9 mouse cellular contexts compared by ENCODE assay signal in genomic region chr5:74433580-74434147, GRCm38 (mm10).
DNase-seq lines count a peak whose midpoint lies in the region; ATAC-seq and TF ChIP-seq lines count a peak whose summit lies in the region.
"Had no signal": no experiment of that assay in that cellular context is flagged by ENCODE, and none has a peak within 500 bp of the region (broad histone marks: within the 10 kb centered on the region; RNA-seq: fewer than 3 reads in every experiment).

No protein-coding gene starts in this region.

- no peaks in the 10 kb centered on the region; the same call in 1 of the 2 replicates for H3K79me2 ChIP-seq in liver, adult 2 months (ENCODE audit: control insufficient read depth, insufficient read depth, low read length)

- peaks cover 0 to 5% of the 10 kb centered on the region in 2 experiments; a peak in 2 of 4 replicates for H3K4me1 ChIP-seq in heart, embryonic 14.5 days (ENCODE audit: control insufficient read depth in 2 of 2, insufficient read depth in 2 of 2, low read length in 2 of 2)
- no peaks in the 10 kb centered on the region for H3K4me1 ChIP-seq in kidney, postnatal 0 days (replicated peaks; ENCODE audit: insufficient read depth, low read length)
- no peaks in the 10 kb centered on the region for H3K4me1 ChIP-seq in liver, adult 2 months (ENCODE audit: control insufficient read depth, insufficient read depth, low read length)

- no peaks in the 10 kb centered on the region for H3K36me3 ChIP-seq in heart, embryonic 14.5 days (ENCODE audit: control insufficient read depth, insufficient read depth, low read length)
- no peaks in the 10 kb centered on the region for H3K36me3 ChIP-seq in kidney, postnatal 0 days (ENCODE audit: insufficient read depth, low read length)
- H3K36me3 ChIP-seq in liver, adult 2 months (ENCODE audit: control insufficient read depth, insufficient read depth, low read length), result no peaks in the 10 kb centered on the region

- no peak overlapping the region for H3K4me3 ChIP-seq in heart, embryonic 14.5 days (ENCODE audit: control insufficient read depth in 1 of 2, insufficient read depth in 1 of 2, low read depth in 1 of 2, low read length in 2 of 2)
- H3K4me3 ChIP-seq in kidney, postnatal 0 days (replicated peaks; ENCODE audit: low read depth, low read length), result no peak overlapping the region
- no peak overlapping the region for H3K4me3 ChIP-seq in liver, adult 2 months (ENCODE audit: insufficient read depth, low read depth, low read length)
- H3K4me3 ChIP-seq: erythroblast, embryonic 14.5 days had no signal

- WGBS in heart, embryonic 14.5 days, result 35% methylated on average over 9 of the region's 9 CpGs
- 12% methylated on average over 9 of the region's 9 CpGs for WGBS in kidney, postnatal 0 days
- 52% methylated on average over 9 of the region's 9 CpGs for WGBS in liver, adult 2 months

- DNase-seq in B cell, adult 2 months, result peak; percentile 68 to 70
- peak; percentile 71 to 72 for DNase-seq in adrenal gland, adult 18-20 months (ENCODE audit: low spot score in 2 of 2)
- peak; percentile 70 for DNase-seq in embryo, embryonic 11.5 days (ENCODE audit: low read depth, low spot score)
- DNase-seq in kidney, postnatal 0 days (ENCODE audit: low spot score), result peak; percentile 89
- peak; percentile 33 for DNase-seq in liver, adult 2 months (ENCODE audit: extremely low read depth, low read depth, low spot score)
- peak; percentile 15 for DNase-seq in ovary, adult 18-20 months (ENCODE audit: low spot score)
- peak; percentile 6 to 16 for DNase-seq in thymus, adult 18-20 months

- no peaks in the 10 kb centered on the region for H3K9me3 ChIP-seq in heart, embryonic 14.5 days (ENCODE audit: control insufficient read depth, low read length)
- H3K9me3 ChIP-seq in kidney, postnatal 0 days (replicated peaks; ENCODE audit: low read length), result no peaks in the 10 kb centered on the region

- peak overlapping the region; percentile 29; the same call in 1 of the 2 replicates for H3K4me2 ChIP-seq in heart, embryonic 14.5 days (ENCODE audit: low read length)
- H3K4me2 ChIP-seq in kidney, postnatal 0 days (ENCODE audit: low read length), result peak overlapping the region; percentile 31

- H3K9ac ChIP-seq in heart, embryonic 14.5 days (ENCODE audit: low read length), result no peak overlapping the region
- H3K9ac ChIP-seq in kidney, postnatal 0 days (ENCODE audit: low read depth, low read length), result no peak overlapping the region
- H3K9ac ChIP-seq in liver, adult 2 months (ENCODE audit: low read depth, low read length), result no peak overlapping the region

- ATAC-seq in heart, embryonic 14.5 days (ENCODE audit: insufficient number of reproducible peaks, insufficient read depth, low FRiP score, low read depth), result no peak
- no peak for ATAC-seq in kidney, postnatal 0 days (replicated peaks; ENCODE audit: low FRiP score, low read depth)

- no peak for TF ChIP-seq POLR2A in liver, adult 2 months (IDR thresholded peaks at IDR 0.05; ENCODE audit: extremely low read depth, insufficient read depth, low read length)

- no peaks in the 10 kb centered on the region for H3K27me3 ChIP-seq in heart, embryonic 14.5 days (ENCODE audit: control insufficient read depth, insufficient read depth, low read length)
- H3K27me3 ChIP-seq in kidney, postnatal 0 days (ENCODE audit: insufficient read depth, low read length), result no peaks in the 10 kb centered on the region
- no peaks in the 10 kb centered on the region for H3K27me3 ChIP-seq in liver, adult 2 months (ENCODE audit: control insufficient read depth, insufficient read depth, low read length)

- H3K27ac ChIP-seq in heart, embryonic 14.5 days (replicated peaks in 1 of 2; ENCODE audit: control insufficient read depth in 1 of 2, insufficient read depth in 1 of 2, low read depth in 2 of 2, low read length in 2 of 2), result peak overlapping the region in 1 of 2 experiments; percentile 12; a peak in 1 of 4 replicates
- no peak overlapping the region for H3K27ac ChIP-seq in kidney, postnatal 0 days
- H3K27ac ChIP-seq in liver, adult 2 months (replicated peaks; ENCODE audit: insufficient read depth, low read depth, low read length), result no peak overlapping the region

- TF ChIP-seq CTCF in kidney, postnatal 0 days (IDR thresholded peaks at IDR 0.05; ENCODE audit: low read depth), result peak; percentile 94
- peak; percentile 68 for TF ChIP-seq CTCF in liver, adult 2 months (IDR thresholded peaks at IDR 0.05; ENCODE audit: low read depth, low read length)

Comparison
In these comparisons a context has a peak if more than half of its experiments do, and no peak if none do; other contexts are left out.
1. DNase-seq: peak in every context shown above with its lines; median percentile 89 in kidney, postnatal 0 days; 72 in adrenal gland, adult 18-20 months; 70 in embryo, embryonic 11.5 days; 69 in B cell, adult 2 months; 33 in liver, adult 2 months; 15 in ovary, adult 18-20 months; 11 in thymus, adult 18-20 months.